Mouse (Mus musculus): ENCODE measurements at regions not wholly inside any gene's neighbourhood (a gene's known extent, or its start where the extent isn't known, plus 50 kb on each side); places are given as distances from the start of the nearest gene placed in this dataset.

GRCm38 (mm10) chr11:89174967-89175366, 101.3 kb downstream of the Gm525 start:
- TF ChIP-seq POLR2A (IDR thresholded peaks at IDR 0.05; ENCODE audit: borderline replicate concordance, low read depth, low read length) (no peak), CTCF (IDR thresholded peaks at IDR 0.05; ENCODE audit: low read depth, low read length) (no peak)

Data from bone marrow macrophage, adult 2 months (primary cell).